Mouse (Mus musculus) frontal cortex, postnatal 36 days (tissue): ENCODE measurements at regions not wholly inside any gene's neighbourhood (a gene's known extent, or its start where the extent isn't known, plus 50 kb on each side); places are given as distances from the start of the nearest gene placed in this dataset.

Source experiments
- DNase-seq, 2 experiments: peaks; one replicate each; pipeline ENCODE4 v3.0.0; 2022; ENCODE audit warnings: low spot score in 2 of 2

- DNase-seq = no peak
Observed at GRCm38 (mm10) chr8:115626396-115627136, 81.0 kb downstream of the Maf start.

- DNase-seq = no peak
Observed at GRCm38 (mm10) chr8:115625072-115625471, 82.5 kb downstream of the Maf start.

DNA sequence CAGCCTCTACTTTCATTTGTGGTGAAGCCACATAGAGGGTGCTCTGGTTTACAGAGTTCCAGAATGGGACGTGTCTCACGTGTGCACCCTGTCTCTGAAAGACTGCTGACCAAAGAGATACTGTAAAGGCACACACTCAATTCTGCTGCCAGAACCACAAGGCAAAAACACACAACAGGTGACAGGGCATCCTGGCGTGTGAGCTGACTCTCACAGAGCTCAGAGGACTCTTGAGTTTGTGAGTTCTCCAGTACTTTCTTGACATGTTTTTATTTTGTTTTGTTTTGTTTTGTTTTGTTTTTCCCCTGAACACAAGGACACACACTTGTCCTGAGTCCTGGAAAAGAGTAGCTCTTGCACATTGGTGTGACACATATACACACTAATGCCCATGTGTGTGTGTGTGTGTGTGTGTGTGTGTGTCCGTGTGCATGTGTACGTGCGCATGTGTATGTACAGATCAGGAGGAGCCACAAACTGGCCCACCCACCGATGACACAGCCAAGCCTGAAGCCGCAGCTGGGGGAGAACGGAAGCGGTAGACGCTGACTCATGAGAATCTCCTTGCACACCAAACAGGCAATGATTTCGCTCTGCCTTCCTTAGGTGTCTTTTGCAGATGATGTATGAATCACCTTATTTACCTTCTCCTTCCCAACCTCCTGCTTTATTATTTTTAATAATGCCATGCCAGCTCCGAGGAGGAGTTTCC is 89.4 kb downstream of the Maf start:
- peak in 1 of 2 experiments; percentile 35 for DNase-seq

GRCm38 (mm10) chr8:115616871-115617605 is 90.6 kb downstream of the Maf start:
- DNase-seq = no peak

GRCm38 (mm10) chr8:115613946-115614584 is 93.5 kb downstream of the Maf start:
- peak in 1 of 2 experiments; percentile 20 for DNase-seq

GRCm38 (mm10) chr8:115612119-115612518 is 95.5 kb downstream of the Maf start:
- no peak for DNase-seq

GRCm38 (mm10) chr8:115599771-115600170 is 107.8 kb downstream of the Maf start:
- no peak for DNase-seq

DNA sequence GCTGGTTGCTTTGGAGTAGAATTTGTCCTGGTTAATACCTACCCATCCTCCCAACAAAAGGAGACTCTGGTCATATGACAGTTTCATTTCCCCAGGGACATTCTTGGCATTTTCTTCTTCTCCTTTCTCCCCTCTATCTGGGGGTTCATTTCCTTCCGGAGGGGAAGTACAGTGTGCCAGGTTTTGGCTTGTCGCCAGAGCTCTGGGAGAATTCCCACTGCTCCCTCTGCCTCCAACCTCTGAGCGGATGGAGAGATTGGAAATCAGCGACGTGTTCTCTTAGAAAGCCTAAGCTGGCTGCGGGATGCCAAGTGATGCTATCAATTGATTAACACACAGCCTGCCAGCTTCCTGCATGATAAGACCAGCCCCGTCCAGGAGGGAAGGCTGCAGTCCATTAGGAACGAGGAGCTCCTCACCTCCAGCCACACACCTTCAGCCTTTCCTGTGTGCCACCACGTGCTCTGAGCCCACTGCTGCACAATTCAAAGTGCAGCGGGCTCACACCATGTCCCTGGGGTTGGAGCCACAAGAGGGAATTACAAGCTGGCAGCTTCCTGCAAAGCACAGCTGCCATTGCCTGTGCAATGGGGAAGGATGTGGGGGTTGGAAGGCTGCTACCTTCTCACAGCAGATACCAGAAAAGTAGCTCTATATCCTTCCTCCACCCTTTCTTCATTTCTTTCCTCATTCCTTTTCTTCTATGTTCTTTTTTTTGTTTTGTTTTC is 110.2 kb downstream of the Maf start:
- DNase-seq = peak; percentile 31 to 39

DNA sequence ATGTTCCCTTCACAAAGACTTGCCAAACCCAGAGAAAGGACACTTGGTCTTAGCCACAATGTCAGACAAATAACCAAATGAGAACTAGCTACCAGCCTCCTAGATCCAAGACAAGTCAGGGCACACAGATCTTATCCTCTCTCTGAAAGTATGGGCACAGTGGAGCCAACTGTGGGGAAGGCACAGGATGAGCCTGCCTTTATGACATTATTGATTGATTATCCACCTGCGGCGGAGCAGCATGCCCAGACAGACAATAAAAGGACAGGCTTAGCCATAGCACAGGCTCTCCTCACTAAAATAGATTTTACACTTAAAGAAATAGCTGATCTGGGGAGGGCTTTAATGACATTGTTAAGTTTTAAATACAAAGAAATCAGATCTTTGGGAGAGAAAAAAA is 117.9 kb downstream of the Maf start:
- no peak for DNase-seq

DNA sequence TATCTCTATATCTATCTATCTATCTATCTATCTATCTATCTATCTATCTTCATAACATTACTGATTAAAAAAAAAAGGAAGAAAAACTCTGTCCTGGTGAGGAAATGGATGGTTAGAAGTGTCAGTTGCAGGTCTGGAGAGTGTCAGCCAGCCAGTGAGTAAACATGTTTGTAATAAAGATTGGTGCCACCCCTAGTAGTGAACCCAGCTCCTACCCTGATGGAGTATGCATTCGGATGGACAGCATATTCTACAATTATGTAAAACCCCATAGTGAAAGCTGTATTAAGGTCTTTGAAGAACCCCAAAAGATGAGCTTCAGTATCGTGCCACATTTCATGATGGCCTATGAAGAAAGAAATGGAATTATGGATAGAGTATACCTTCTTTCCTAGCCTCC is 118.5 kb downstream of the Maf start:
- no peak for DNase-seq

DNA sequence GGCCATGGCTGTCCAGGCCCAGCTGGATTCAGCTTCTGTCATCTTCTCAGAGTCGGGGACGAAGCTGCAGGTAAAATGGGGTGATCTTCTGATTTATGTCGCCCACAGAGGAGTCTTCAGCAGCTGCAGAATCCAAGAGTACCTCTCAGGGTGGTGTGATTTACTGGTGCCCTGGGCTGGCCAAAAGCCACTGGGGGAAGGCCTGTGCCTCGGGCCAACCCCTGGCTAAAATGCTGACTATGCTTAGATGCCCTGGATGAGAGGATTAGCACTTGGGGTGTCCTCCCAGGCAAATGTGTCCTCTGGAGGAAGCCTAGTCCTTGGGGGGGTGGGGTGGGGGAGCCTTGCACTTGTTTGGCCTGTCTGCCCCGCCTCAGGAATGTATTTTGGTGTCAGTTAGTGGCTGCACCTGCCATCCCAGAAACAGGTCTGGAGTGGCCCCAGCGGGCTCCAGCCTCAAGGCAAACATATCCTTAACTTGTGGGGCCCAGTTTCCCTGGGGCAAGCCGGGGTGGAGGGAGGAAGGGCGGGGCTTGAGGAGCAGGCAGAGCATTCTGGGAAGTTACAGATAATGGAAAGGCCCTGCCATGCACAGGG is 123.2 kb downstream of the Maf start:
- DNase-seq = no peak

GRCm38 (mm10) chr8:115583221-115583620 is 124.4 kb downstream of the Maf start:
- no peak for DNase-seq

DNA sequence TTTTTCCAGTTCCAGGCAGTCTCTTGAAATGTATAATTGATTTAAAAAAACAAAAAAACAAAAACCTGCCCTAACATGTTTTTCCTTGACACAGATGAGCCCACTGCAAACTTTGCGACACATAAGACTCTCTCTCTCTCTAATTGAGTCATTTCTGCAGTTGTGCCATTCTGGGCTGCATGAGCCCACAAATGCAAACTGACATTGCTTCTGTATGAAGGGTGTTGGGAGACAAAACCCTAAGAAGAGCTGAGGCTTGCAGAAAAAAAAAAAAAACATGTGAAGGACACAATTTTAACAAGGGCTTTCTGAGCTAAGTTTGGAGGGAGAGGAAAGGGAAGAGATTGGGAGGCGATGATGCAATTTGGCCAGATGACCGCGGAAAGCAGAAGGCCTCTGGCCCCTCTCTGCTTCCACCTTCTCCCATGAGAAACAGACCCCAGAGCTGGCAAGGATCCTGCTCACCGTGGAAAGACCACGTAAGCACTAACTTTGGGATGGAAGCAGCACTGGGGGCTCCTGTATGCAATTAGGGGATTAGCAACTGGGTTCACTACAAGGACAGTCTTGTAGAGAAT is 125.6 kb downstream of the Maf start:
- no peak for DNase-seq

DNA sequence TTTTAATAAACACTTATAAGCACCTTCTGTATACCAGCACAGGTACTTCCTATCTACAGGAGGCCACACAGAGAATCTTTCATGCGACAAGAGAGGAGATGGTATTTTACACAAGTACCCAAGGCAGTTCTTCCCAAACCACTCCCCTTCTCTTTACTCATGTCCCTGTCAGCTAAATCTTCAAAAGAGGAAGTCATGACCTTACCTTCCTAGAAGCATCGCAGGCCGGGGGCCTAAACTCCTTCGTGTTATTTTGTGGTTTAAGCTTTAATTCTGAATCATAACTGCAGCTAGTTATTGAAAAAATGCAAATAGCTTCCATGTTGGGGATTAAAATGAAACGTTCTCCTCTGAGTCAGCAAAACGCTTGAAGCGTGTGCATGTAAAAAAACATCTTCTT is 139.2 kb downstream of the Maf start:
- no peak for DNase-seq

- no peak for DNase-seq
Observed at GRCm38 (mm10) chr8:115565768-115566167, 141.8 kb downstream of the Maf start.

- no peak for DNase-seq
Observed at GRCm38 (mm10) chr8:115562362-115562761, 145.2 kb downstream of the Maf start.

DNA sequence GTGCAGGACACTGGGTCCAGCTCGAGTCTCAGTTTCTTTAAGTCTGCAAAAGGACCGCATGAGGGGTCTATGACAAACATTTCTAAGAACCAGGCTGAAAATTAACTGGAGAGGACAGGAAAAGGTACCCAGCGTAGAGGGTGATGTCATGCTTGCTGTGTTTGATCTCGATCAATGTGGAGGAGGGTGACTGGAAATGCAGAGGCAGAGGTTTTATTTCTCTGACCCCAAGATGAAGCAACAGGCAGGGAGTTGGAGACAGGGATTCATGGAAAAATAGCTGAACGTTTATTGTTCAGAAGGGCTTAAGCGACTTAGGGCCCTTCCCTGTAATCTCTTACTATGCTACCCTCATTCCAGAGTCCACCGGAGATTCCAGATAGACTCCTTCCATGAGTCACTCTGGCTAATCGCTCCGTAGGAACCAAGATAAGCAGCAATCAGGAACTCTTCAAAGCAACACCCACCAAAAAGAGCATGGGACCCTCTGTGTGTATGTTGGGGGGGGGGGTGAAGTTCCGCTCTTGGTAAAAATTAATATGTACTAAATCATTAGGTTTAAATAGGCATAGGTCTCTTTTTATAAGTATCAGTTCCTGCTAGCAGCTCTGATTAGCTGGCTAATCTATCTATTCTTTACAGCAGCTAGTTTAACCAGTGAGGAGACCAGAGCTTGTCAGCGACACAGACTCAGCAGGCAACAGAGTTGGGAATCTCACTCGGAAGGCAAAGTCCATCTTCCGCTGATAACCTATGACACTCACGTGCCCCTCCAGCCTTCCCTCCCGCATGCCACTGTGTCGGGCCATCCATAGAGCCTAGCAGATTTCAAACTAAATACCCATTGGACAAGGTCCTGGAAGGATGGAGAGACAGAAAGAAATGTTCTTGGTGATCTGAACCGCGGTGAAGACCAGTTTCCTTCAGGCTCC is 146.3 kb downstream of the Maf start:
- DNase-seq = no peak

- DNase-seq = no peak
Observed at GRCm38 (mm10) chr8:115555452-115555851, 152.1 kb downstream of the Maf start.

GRCm38 (mm10) chr8:115554185-115554584 is 153.4 kb downstream of the Maf start:
- DNase-seq = peak in 1 of 2 experiments; percentile 11

DNA sequence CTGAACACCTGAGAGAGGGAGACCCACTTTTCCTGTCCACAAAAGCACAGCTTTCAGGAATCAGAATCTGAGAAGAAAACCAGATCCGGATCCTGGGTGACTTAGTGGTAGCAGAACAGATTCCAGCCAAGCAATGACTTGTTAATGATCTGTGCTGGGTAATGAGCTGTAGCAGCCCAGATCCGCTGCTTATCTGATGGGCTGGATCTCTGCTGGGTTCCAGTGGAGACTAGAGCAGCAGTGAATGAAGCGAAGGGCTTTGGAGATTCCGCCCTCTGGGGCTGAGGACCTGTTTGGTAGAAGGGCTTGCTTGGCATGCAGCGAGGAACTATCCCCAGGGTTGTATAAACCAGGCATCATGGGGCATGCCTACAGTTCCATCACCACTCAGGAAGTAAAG is 156.3 kb downstream of the Maf start:
- no peak for DNase-seq
